Mouse (Mus musculus) olfactory bulb, adult 2 months (tissue): Measurements from ENCODE around the gene Slc29a4.

Experiments used
- CTCF ChIP-seq: fragments of 200-500 bp; IDR thresholded peaks from 2 replicates; pipeline ENCODE4 v1.5.1; 2012; ENCODE audit warnings: low read depth, mild to moderate bottlenecking, low read length, moderate library complexity; ENCODE audit not compliant: insufficient read depth
- POLR2A ChIP-seq: fragments of 200-500 bp; IDR thresholded peaks from 2 replicates; pipeline ENCODE4 v1.6.1; 2012; ENCODE audit warnings: mild to moderate bottlenecking, low read depth, low read length, moderate library complexity; ENCODE audit not compliant: insufficient read depth

DNA sequence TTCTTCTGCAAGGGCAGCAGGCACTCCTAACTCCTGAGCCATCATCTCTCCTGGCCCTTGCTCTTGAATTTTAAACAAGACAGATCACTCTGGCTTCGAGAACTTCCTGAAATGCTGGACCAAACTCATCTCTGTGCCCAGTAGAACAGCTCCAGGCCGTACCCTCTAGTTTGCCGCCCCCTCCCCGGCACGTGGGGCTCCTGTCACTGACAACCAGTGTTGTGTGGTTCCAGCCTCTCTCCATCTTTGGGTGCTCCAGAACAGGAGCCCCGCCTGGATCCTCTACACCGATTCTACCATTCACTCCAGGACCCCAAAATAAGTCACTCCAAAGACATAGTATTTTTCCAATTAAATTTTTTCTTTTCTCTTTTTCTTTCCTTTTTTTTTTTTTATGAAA lies 32.0 kb downstream of the Slc29a4 start:
- TF ChIP-seq CTCF (no peak), POLR2A (no peak)
